Mouse (Mus musculus): ENCODE measurements around the gene Scrn2.

The Scrn2 gene

GRCm38 (mm10) chr11:97018583-97019344, 11.0 kb upstream of the Scrn2 start:
- no peak for DNase-seq (ENCODE audit: low spot score)

- DNase-seq (ENCODE audit: low spot score) = no peak
These were observed 10.4 kb upstream of the Scrn2 start for GRCm38 (mm10) chr11:97019345-97019708.

- DNase-seq (ENCODE audit: low spot score) = no peak
These were observed 8.5 kb upstream of the Scrn2 start for GRCm38 (mm10) chr11:97021121-97021765.

GRCm38 (mm10) chr11:97021873-97022484, 7.8 kb upstream of the Scrn2 start:
- DNase-seq (ENCODE audit: low spot score) = peak; percentile 35

- no peak for DNase-seq (ENCODE audit: low spot score)
These were observed 4.8 kb upstream of the Scrn2 start for GRCm38 (mm10) chr11:97024977-97025376.

- peak; percentile 70 for DNase-seq (ENCODE audit: low spot score)
These were observed 3.9 kb upstream of the Scrn2 start for GRCm38 (mm10) chr11:97025721-97026344.

GRCm38 (mm10) chr11:97030426-97030825, 688 bp downstream of the Scrn2 start:
- DNase-seq (ENCODE audit: low spot score) = no peak

- DNase-seq (ENCODE audit: low spot score) = no peak
These were observed 2.2 kb downstream of the Scrn2 start for GRCm38 (mm10) chr11:97031977-97032376.

GRCm38 (mm10) chr11:97032499-97032898, 2.8 kb downstream of the Scrn2 start:
- DNase-seq (ENCODE audit: low spot score) = no peak

- no peak for DNase-seq (ENCODE audit: low spot score)
These were observed 4.0 kb downstream of the Scrn2 start for GRCm38 (mm10) chr11:97033781-97034180.

GRCm38 (mm10) chr11:97036141-97036540, 6.4 kb downstream of the Scrn2 start:
- no peak for DNase-seq (ENCODE audit: low spot score)

- no peak for DNase-seq (ENCODE audit: low spot score)
These were observed 9.1 kb downstream of the Scrn2 start for GRCm38 (mm10) chr11:97038881-97039280.

GRCm38 (mm10) chr11:97040301-97041021, 10.7 kb downstream of the Scrn2 start:
- no peak for DNase-seq (ENCODE audit: low spot score)

- DNase-seq (ENCODE audit: low spot score) = peak; percentile 79
These were observed 11.5 kb downstream of the Scrn2 start, which contains the start of the genes Lrrc46 and Mrpl10 for GRCm38 (mm10) chr11:97041022-97041899. Gene Lrrc46 (minus strand): TSS chr11:97041407. Gene Mrpl10 (plus strand): TSS chr11:97041560.

GRCm38 (mm10) chr11:97044902-97045301, 15.2 kb downstream of the Scrn2 start:
- DNase-seq (ENCODE audit: low spot score) = no peak

GRCm38 (mm10) chr11:97045861-97046260, 16.1 kb downstream of the Scrn2 start:
- no peak for DNase-seq (ENCODE audit: low spot score)

GRCm38 (mm10) chr11:97048090-97048650, 18.4 kb downstream of the Scrn2 start:
- peak; percentile 62 for DNase-seq (ENCODE audit: low spot score)

GRCm38 (mm10) chr11:97049492-97050085, 19.9 kb downstream of the Scrn2 start:
- no peak for DNase-seq (ENCODE audit: low spot score)

- DNase-seq (ENCODE audit: low spot score) = peak; percentile 75
These were observed 20.6 kb downstream of the Scrn2 start, which contains the start of gene Osbpl7 for GRCm38 (mm10) chr11:97050216-97050943. Gene Osbpl7 (plus strand): TSS chr11:97050628.
